In the genomic region with DNA sequence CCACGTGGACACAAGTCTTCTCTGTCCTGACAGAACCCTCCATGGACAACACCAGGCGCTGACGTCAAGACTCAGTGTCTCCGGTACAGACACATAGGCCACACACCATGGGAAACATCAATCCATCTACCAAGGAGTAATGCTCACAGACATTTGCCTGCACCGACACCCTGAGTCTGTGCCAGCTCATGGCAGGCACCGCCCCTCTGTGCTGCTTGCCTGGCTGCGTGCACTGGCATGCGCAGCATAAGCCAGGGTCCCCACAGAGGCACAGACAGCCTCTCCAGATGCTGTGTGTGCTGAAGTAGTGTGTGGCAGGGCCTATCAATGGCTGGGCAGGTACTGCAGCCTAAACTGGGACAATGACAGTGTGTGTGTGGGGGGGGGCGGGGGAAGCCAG, we compare ENCODE assay signal across 19 mouse cellular contexts. TPM values are rescaled to one million over a fixed set of nuclear protein-coding genes. Genes with fewer than 3 reads are reported as not detected.
DNase-seq lines count a peak whose midpoint lies in the region; ATAC-seq lines count a peak whose summit lies in the region.
"Had no signal": no experiment of that assay in that cellular context is flagged by ENCODE, and none has a peak within 500 bp of the region (broad histone marks: within the 10 kb centered on the region; RNA-seq: fewer than 3 reads in every experiment).

No protein-coding gene starts in this region.

- peaks cover 26% of the 10 kb centered on the region for H3K4me1 ChIP-seq in forebrain, embryonic 15.5 days
- H3K4me1 ChIP-seq in forebrain, embryonic 11.5 days (replicated peaks; ENCODE audit: control insufficient read depth, insufficient read depth, low read length) = peaks cover 16% of the 10 kb centered on the region
- peaks cover 34% of the 10 kb centered on the region for H3K4me1 ChIP-seq in neural tube, embryonic 12.5 days
- peaks cover 43% of the 10 kb centered on the region for H3K4me1 ChIP-seq in limb, embryonic 11.5 days (ENCODE audit: control insufficient read depth, insufficient read depth, low read length)
- peaks cover 73% of the 10 kb centered on the region for H3K4me1 ChIP-seq in neural tube, embryonic 15.5 days

- no peak overlapping the region for H3K9ac ChIP-seq in forebrain, embryonic 15.5 days (replicated peaks)
- no peak overlapping the region for H3K9ac ChIP-seq in forebrain, embryonic 11.5 days (ENCODE audit: low read length)
- no peak overlapping the region for H3K9ac ChIP-seq in neural tube, embryonic 12.5 days
- H3K9ac ChIP-seq in limb, embryonic 11.5 days (ENCODE audit: low read length) = no peak overlapping the region
- H3K9ac ChIP-seq in neural tube, embryonic 15.5 days (replicated peaks) = no peak overlapping the region; the same call in 1 of the 2 replicates
- H3K9ac ChIP-seq: liver, embryonic 13.5 days had no signal

- 62% methylated on average over 9 of the region's 9 CpGs for WGBS in forebrain, embryonic 15.5 days
- 78% methylated on average over 9 of the region's 9 CpGs for WGBS in forebrain, embryonic 11.5 days
- whole genome bisulfite sequencing in neural tube, embryonic 12.5 days = 67% methylated on average over 9 of the region's 9 CpGs
- WGBS in limb, embryonic 11.5 days = 76% methylated on average over 9 of the region's 9 CpGs
- 44% methylated on average over 9 of the region's 9 CpGs for WGBS in neural tube, embryonic 15.5 days

- H3K27ac ChIP-seq in forebrain, embryonic 15.5 days (replicated peaks) = no peak overlapping the region
- H3K27ac ChIP-seq in forebrain, embryonic 11.5 days (ENCODE audit: low read depth, low read length) = no peak overlapping the region
- no peak overlapping the region for H3K27ac ChIP-seq in neural tube, embryonic 12.5 days
- H3K27ac ChIP-seq in limb, embryonic 11.5 days (replicated peaks; ENCODE audit: low read depth, low read length) = no peak overlapping the region
- H3K27ac ChIP-seq in neural tube, embryonic 15.5 days (replicated peaks) = peak overlapping the region; percentile 92
- H3K27ac ChIP-seq: liver, embryonic 13.5 days had no signal

- H3K4me3 ChIP-seq in forebrain, embryonic 15.5 days = no peak overlapping the region
- no peak overlapping the region for H3K4me3 ChIP-seq in forebrain, embryonic 11.5 days (ENCODE audit: low read depth, low read length)
- no peak overlapping the region for H3K4me3 ChIP-seq in neural tube, embryonic 12.5 days
- H3K4me3 ChIP-seq in limb, embryonic 11.5 days (ENCODE audit: low read depth, low read length) = no peak overlapping the region
- no peak overlapping the region for H3K4me3 ChIP-seq in neural tube, embryonic 15.5 days (replicated peaks)
- H3K4me3 ChIP-seq: liver, embryonic 13.5 days had no signal

- peak; percentile 60 for ATAC-seq in forebrain, embryonic 15.5 days (replicated peaks)
- no peak for ATAC-seq in forebrain, embryonic 11.5 days (replicated peaks; ENCODE audit: low FRiP score)
- ATAC-seq in neural tube, embryonic 12.5 days (ENCODE audit: low FRiP score, low read depth) = 0 out of 2 replicates have a peak, but pooled peaks have one; percentile 26
- ATAC-seq in limb, embryonic 11.5 days (ENCODE audit: insufficient number of reproducible peaks, low FRiP score, low TSS enrichment, low read depth) = no peak
- ATAC-seq in neural tube, embryonic 15.5 days (ENCODE audit: low FRiP score) = peak; percentile 17; the same call in 1 of the 2 replicates
- ATAC-seq: lung, postnatal 0 days had no signal

- H3K9me3 ChIP-seq in forebrain, embryonic 15.5 days = no peaks in the 10 kb centered on the region
- H3K9me3 ChIP-seq in forebrain, embryonic 11.5 days (ENCODE audit: control insufficient read depth, low read length) = no peaks in the 10 kb centered on the region
- no peaks in the 10 kb centered on the region for H3K9me3 ChIP-seq in neural tube, embryonic 12.5 days
- H3K9me3 ChIP-seq in limb, embryonic 11.5 days (ENCODE audit: control insufficient read depth, low read length) = no peaks in the 10 kb centered on the region
- no peaks in the 10 kb centered on the region for H3K9me3 ChIP-seq in neural tube, embryonic 15.5 days (replicated peaks)
- H3K9me3 ChIP-seq: liver, embryonic 13.5 days had no signal

- H3K4me2 ChIP-seq in forebrain, embryonic 15.5 days (replicated peaks) = no peak overlapping the region
- no peak overlapping the region for H3K4me2 ChIP-seq in forebrain, embryonic 11.5 days (ENCODE audit: low read depth, low read length, severe bottlenecking)
- H3K4me2 ChIP-seq in neural tube, embryonic 12.5 days (replicated peaks) = 0 out of 2 replicates have a peak overlapping the region, but pooled peaks have one; percentile 59
- peak overlapping the region; percentile 69; the same call in 1 of the 2 replicates for H3K4me2 ChIP-seq in limb, embryonic 11.5 days (ENCODE audit: low read depth, severe bottlenecking)
- peak overlapping the region; percentile 75 for H3K4me2 ChIP-seq in neural tube, embryonic 15.5 days
- H3K4me2 ChIP-seq: liver, embryonic 13.5 days had no signal

- no peak for DNase-seq in forebrain, embryonic 11.5 days (ENCODE audit: low spot score)
- DNase-seq in neural tube, embryonic 10.5 days (ENCODE audit: extremely low spot score, low spot score) = no peak
- DNase-seq in limb, embryonic 11.5 days (ENCODE audit: low spot score) = no peak
- no peak for DNase-seq in liver
- DNase-seq in cerebellum, adult 11 months = no peak
- DNase-seq: cerebellum, adult 2 months; embryo, embryonic 11 days; heart, adult 18-20 months; liver, embryonic 13.5 days; spleen, adult 18-20 months; thymus, postnatal 14 days had no signal

- peaks cover 50% of the 10 kb centered on the region for H3K27me3 ChIP-seq in forebrain, embryonic 15.5 days
- H3K27me3 ChIP-seq in forebrain, embryonic 11.5 days (ENCODE audit: control insufficient read depth, insufficient read depth, low read length) = peaks cover 71% of the 10 kb centered on the region
- H3K27me3 ChIP-seq in neural tube, embryonic 12.5 days (replicated peaks) = peaks cover 78% of the 10 kb centered on the region
- peaks cover 31% of the 10 kb centered on the region for H3K27me3 ChIP-seq in limb, embryonic 11.5 days (ENCODE audit: control insufficient read depth, insufficient read depth, low read length)
- H3K27me3 ChIP-seq in neural tube, embryonic 15.5 days (replicated peaks) = peaks cover 66% of the 10 kb centered on the region

- no peaks in the 10 kb centered on the region for H3K36me3 ChIP-seq in forebrain, embryonic 15.5 days
- no peaks in the 10 kb centered on the region for H3K36me3 ChIP-seq in forebrain, embryonic 11.5 days (ENCODE audit: control insufficient read depth, insufficient read depth, low read length)
- no peaks in the 10 kb centered on the region for H3K36me3 ChIP-seq in neural tube, embryonic 12.5 days
- H3K36me3 ChIP-seq in limb, embryonic 11.5 days (ENCODE audit: control insufficient read depth, insufficient read depth, low read length) = no peaks in the 10 kb centered on the region
- no peaks in the 10 kb centered on the region for H3K36me3 ChIP-seq in neural tube, embryonic 15.5 days
- H3K36me3 ChIP-seq: liver, embryonic 13.5 days had no signal

RNA-seq across cellular contexts. Expression of gene Lmx1b, which starts 22.6 kb away (rescaled TPM):
- polyA plus RNA-seq in forebrain, embryonic 15.5 days (2015; fragmentation: Nextera tagmentation; extraction: Ambion mirVana) = 0.06 and 0.13 TPM in 2 replicates
- 1.0 and 1.6 TPM in 2 replicates for polyA plus RNA-seq in forebrain, embryonic 11.5 days (2014; fragmentation: Nextera tagmentation; extraction: Ambion mirVana)
- 4.6 and 4.7 TPM in 2 replicates for polyA plus RNA-seq in neural tube, embryonic 12.5 days (2016; fragmentation: Nextera tagmentation; extraction: Ambion mirVana)
- polyA plus RNA-seq in limb, embryonic 11.5 days (2014; fragmentation: Nextera tagmentation; extraction: Ambion mirVana) = 10.2 and 10.6 TPM in 2 replicates
- polyA plus RNA-seq in neural tube, embryonic 15.5 days (2015; fragmentation: Nextera tagmentation; extraction: Ambion mirVana) = 7.9 and 8.5 TPM in 2 replicates
- polyA plus RNA-seq: C2C12; heart, postnatal 0 days; intestine, embryonic 14.5 days; liver, embryonic 13.5 days; lung, postnatal 0 days; stomach, embryonic 16.5 days had no signal

Comparison
In these comparisons a context has a peak if more than half of its experiments do, and no peak if none do; other contexts are left out.
1. ATAC-seq: peak in forebrain, embryonic 15.5 days (single experiment), neural tube, embryonic 12.5 days (single experiment) and neural tube, embryonic 15.5 days (single experiment); none in forebrain, embryonic 11.5 days (single experiment) and limb, embryonic 11.5 days (single experiment).
2. H3K4me2 ChIP-seq: peak in neural tube, embryonic 12.5 days (single experiment), limb, embryonic 11.5 days (single experiment) and neural tube, embryonic 15.5 days (single experiment); none in forebrain, embryonic 15.5 days (single experiment) and forebrain, embryonic 11.5 days (single experiment).